Mouse (Mus musculus): ENCODE data around the gene Gyg. TPM values are rescaled to one million over a fixed set of nuclear protein-coding genes. Genes with fewer than 3 reads are reported as not detected.

The Gyg gene
- total RNA-seq (2014; rRNA removed), result 39.9 and 41.0 TPM in 2 replicates
- polyA plus RNA-seq (2015; fragmentation: Nextera tagmentation; extraction: Ambion mirVana), result 84.9 and 87.7 TPM in 2 replicates

- Histone ChIP-seq H3K27me3 (ENCODE audit: insufficient read depth, low read length) (no peaks in the 10 kb centered on the region), H3K9me3 (ENCODE audit: low read length) (0 out of 2 replicates have a peak, but pooled peaks cover 5% of the 10 kb centered on the region), H3K36me3 (ENCODE audit: insufficient read depth, low read length) (no peaks in the 10 kb centered on the region), H3K4me1 (ENCODE audit: insufficient read depth, low read length) (no peaks in the 10 kb centered on the region), H3K9ac (replicated peaks; ENCODE audit: low read length) (peak within 1 kb of the TSS; percentile 85), H3K4me2 (ENCODE audit: low read depth, low read length) (peak within 1 kb of the TSS; percentile 96), H3K27ac (peak within 1 kb of the TSS; percentile 26; the same call in 1 of the 2 replicates), H3K4me3 (ENCODE audit: low read length) (peak within 1 kb of the TSS; percentile 87)
- DNase-seq (ENCODE audit: low spot score) (peak; percentile 70), ATAC-seq (peak; percentile 92)
- 1% methylated on average over 72 of the region's 73 CpGs for WGBS
- TF ChIP-seq CTCF (IDR thresholded peaks at IDR 0.05; ENCODE audit: low read depth), result no peak
Observed at GRCm38 (mm10) chr3:20154531-20155367, at the start of gene Gyg. Gene Gyg (minus strand): TSS chr3:20155317.

GRCm38 (mm10) chr3:20198869-20199268, 43.8 kb upstream of the Gyg start:
- H3K4me1 ChIP-seq (ENCODE audit: insufficient read depth, low read length), result no peaks in the 10 kb centered on the region
- no peak overlapping the region for H3K9ac ChIP-seq (replicated peaks; ENCODE audit: low read length)
- H3K27ac ChIP-seq, result no peak overlapping the region
- peak; percentile 80 for DNase-seq (ENCODE audit: low spot score)
- TF ChIP-seq CTCF (IDR thresholded peaks at IDR 0.05; ENCODE audit: low read depth), result peak; percentile 93
- H3K4me3 ChIP-seq (ENCODE audit: low read length), result no peak overlapping the region
- no peak overlapping the region for H3K4me2 ChIP-seq (ENCODE audit: low read depth, low read length)
- ATAC-seq, result peak; percentile 76; the same call in 1 of the 2 replicates
- 24% methylated on average over 6 of the region's 6 CpGs for WGBS
- no peaks in the 10 kb centered on the region for H3K9me3 ChIP-seq (ENCODE audit: low read length)
- H3K36me3 ChIP-seq (ENCODE audit: insufficient read depth, low read length), result no peaks in the 10 kb centered on the region
- no peaks in the 10 kb centered on the region for H3K27me3 ChIP-seq (ENCODE audit: insufficient read depth, low read length)

- no peaks in the 10 kb centered on the region for H3K9me3 ChIP-seq (ENCODE audit: low read length)
- no peaks in the 10 kb centered on the region for H3K36me3 ChIP-seq (ENCODE audit: insufficient read depth, low read length)
- WGBS, result 88% methylated on average over 10 of the region's 10 CpGs
- H3K4me1 ChIP-seq (ENCODE audit: insufficient read depth, low read length), result no peaks in the 10 kb centered on the region
- H3K9ac ChIP-seq (replicated peaks; ENCODE audit: low read length), result no peak overlapping the region
- no peak overlapping the region for H3K4me2 ChIP-seq (ENCODE audit: low read depth, low read length)
- ATAC-seq, result no peak
- no peak for TF ChIP-seq CTCF (IDR thresholded peaks at IDR 0.05; ENCODE audit: low read depth)
- no peak overlapping the region for H3K4me3 ChIP-seq (ENCODE audit: low read length)
- no peak for DNase-seq (ENCODE audit: low spot score)
- no peak overlapping the region for H3K27ac ChIP-seq
- no peaks in the 10 kb centered on the region for H3K27me3 ChIP-seq (ENCODE audit: insufficient read depth, low read length)
Observed at GRCm38 (mm10) chr3:20197878-20198277, 42.8 kb upstream of the Gyg start.

- DNase-seq (ENCODE audit: low spot score), result no peak
- Histone ChIP-seq H3K36me3 (ENCODE audit: insufficient read depth, low read length) (no peaks in the 10 kb centered on the region), H3K9ac (replicated peaks; ENCODE audit: low read length) (no peak overlapping the region), H3K9me3 (ENCODE audit: low read length) (no peaks in the 10 kb centered on the region), H3K4me3 (ENCODE audit: low read length) (no peak overlapping the region), H3K4me1 (ENCODE audit: insufficient read depth, low read length) (no peaks in the 10 kb centered on the region), H3K4me2 (ENCODE audit: low read depth, low read length) (no peak overlapping the region), H3K27ac (no peak overlapping the region), H3K27me3 (ENCODE audit: insufficient read depth, low read length) (no peaks in the 10 kb centered on the region)
- TF ChIP-seq CTCF (IDR thresholded peaks at IDR 0.05; ENCODE audit: low read depth), result no peak
- no peak for ATAC-seq
- WGBS, result 74% methylated on average over 5 of the region's 5 CpGs
Observed at GRCm38 (mm10) chr3:20188976-20189675, 34.0 kb upstream of the Gyg start.

- H3K4me2 ChIP-seq (ENCODE audit: low read depth, low read length), result no peak overlapping the region
- H3K4me1 ChIP-seq (ENCODE audit: insufficient read depth, low read length), result no peaks in the 10 kb centered on the region
- ATAC-seq (no peak), DNase-seq (ENCODE audit: low spot score) (no peak)
- no peak overlapping the region for H3K9ac ChIP-seq (replicated peaks; ENCODE audit: low read length)
- no peaks in the 10 kb centered on the region for H3K36me3 ChIP-seq (ENCODE audit: insufficient read depth, low read length)
- TF ChIP-seq CTCF (IDR thresholded peaks at IDR 0.05; ENCODE audit: low read depth), result no peak
- no peak overlapping the region for H3K4me3 ChIP-seq (ENCODE audit: low read length)
- 95% methylated on average over 6 of the region's 6 CpGs for WGBS
- H3K27ac ChIP-seq, result no peak overlapping the region
- no peaks in the 10 kb centered on the region for H3K27me3 ChIP-seq (ENCODE audit: insufficient read depth, low read length)
- H3K9me3 ChIP-seq (ENCODE audit: low read length), result no peaks in the 10 kb centered on the region
Observed at GRCm38 (mm10) chr3:20172394-20172793, 17.3 kb upstream of the Gyg start.

- Histone ChIP-seq H3K36me3 (ENCODE audit: insufficient read depth, low read length) (no peaks in the 10 kb centered on the region), H3K9ac (replicated peaks; ENCODE audit: low read length) (no peak overlapping the region)
- TF ChIP-seq CTCF (IDR thresholded peaks at IDR 0.05; ENCODE audit: low read depth), result no peak
Observed at GRCm38 (mm10) chr3:20167487-20167886, 12.4 kb upstream of the Gyg start.

More at GRCm38 (mm10) chr3:20167487-20167886, 12.4 kb upstream of the Gyg start:
- 70% methylated on average over 1 of the region's 1 CpGs for WGBS
- no peaks in the 10 kb centered on the region for H3K9me3 ChIP-seq (ENCODE audit: low read length)
- H3K4me1 ChIP-seq (ENCODE audit: insufficient read depth, low read length), result no peaks in the 10 kb centered on the region
- H3K4me3 ChIP-seq (ENCODE audit: low read length), result no peak overlapping the region
- DNase-seq (ENCODE audit: low spot score) (no peak), ATAC-seq (no peak)
- no peak overlapping the region for H3K4me2 ChIP-seq (ENCODE audit: low read depth, low read length)
- no peaks in the 10 kb centered on the region for H3K27me3 ChIP-seq (ENCODE audit: insufficient read depth, low read length)
- no peak overlapping the region for H3K27ac ChIP-seq

Measured in hindbrain, postnatal 0 days (tissue).